Mouse (Mus musculus): ENCODE data around the gene Fam83c. TPM values are rescaled to one million over a fixed set of nuclear protein-coding genes. Genes with fewer than 3 reads are reported as not detected.

Gene Fam83c
- polyA plus RNA-seq, 1 experiment = not detected

DNA sequence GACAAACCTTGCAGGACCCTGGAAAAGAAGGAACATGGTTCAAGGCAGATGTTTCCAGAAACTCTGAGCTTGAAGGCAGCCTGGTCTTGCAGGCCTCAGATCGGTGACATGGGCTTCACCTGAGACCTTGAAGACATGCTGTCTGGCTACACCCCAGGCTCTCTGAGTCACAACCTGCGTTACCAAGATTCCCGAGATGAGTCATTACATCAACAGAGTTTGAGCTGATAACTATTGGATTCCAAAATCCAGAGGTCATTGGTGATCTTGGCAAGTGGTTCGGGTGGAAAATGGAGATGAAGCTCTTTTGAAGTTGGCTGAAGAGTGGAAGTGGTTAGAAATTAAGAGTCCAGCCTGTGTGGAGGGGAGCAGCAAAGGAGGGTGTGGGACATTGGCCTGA lies 25.0 kb downstream of the Fam83c start:
- TF ChIP-seq POLR2A (IDR thresholded peaks at IDR 0.05; ENCODE audit: insufficient read depth, low read depth, low read length) = no peak
- no peak for TF ChIP-seq CTCF (IDR thresholded peaks at IDR 0.05; ENCODE audit: insufficient read depth, low read depth, low read length)
- H3K4me1 ChIP-seq (ENCODE audit: control insufficient read depth, insufficient read depth, low read length) = peaks cover 7% of the 10 kb centered on the region
- H3K27ac ChIP-seq (ENCODE audit: insufficient read depth, low read depth, low read length) = no peak overlapping the region
- no peak overlapping the region for H3K4me3 ChIP-seq (ENCODE audit: insufficient read depth, low read depth, low read length)
- 61% methylated on average over 4 of the region's 4 CpGs for WGBS

DNA sequence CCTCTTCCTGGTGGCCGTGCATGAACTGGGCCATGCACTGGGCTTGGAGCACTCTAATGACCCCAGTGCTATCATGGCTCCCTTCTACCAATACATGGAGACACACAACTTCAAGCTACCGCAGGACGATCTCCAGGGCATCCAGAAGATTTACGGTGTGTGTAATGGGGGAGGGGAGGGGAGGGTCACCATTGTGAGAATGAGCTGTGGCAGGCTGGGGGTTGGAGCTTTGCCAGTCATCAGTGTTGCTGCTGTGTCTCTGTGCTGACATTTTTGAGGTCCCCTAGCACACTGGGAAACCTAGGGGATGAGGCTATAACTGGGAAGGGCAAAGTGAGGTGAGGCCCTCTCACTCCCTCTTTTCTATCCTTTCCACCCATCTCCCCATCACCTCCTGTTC lies 27.2 kb downstream of the Fam83c start:
- 75% methylated on average over 4 of the region's 4 CpGs for WGBS
- Histone ChIP-seq H3K4me3 (ENCODE audit: insufficient read depth, low read depth, low read length) (no peak overlapping the region), H3K27ac (ENCODE audit: insufficient read depth, low read depth, low read length) (no peak overlapping the region), H3K4me1 (ENCODE audit: control insufficient read depth, insufficient read depth, low read length) (peaks cover 7% of the 10 kb centered on the region)
- no peak for TF ChIP-seq CTCF (IDR thresholded peaks at IDR 0.05; ENCODE audit: insufficient read depth, low read depth, low read length)
- no peak for TF ChIP-seq POLR2A (IDR thresholded peaks at IDR 0.05; ENCODE audit: insufficient read depth, low read depth, low read length)

DNA sequence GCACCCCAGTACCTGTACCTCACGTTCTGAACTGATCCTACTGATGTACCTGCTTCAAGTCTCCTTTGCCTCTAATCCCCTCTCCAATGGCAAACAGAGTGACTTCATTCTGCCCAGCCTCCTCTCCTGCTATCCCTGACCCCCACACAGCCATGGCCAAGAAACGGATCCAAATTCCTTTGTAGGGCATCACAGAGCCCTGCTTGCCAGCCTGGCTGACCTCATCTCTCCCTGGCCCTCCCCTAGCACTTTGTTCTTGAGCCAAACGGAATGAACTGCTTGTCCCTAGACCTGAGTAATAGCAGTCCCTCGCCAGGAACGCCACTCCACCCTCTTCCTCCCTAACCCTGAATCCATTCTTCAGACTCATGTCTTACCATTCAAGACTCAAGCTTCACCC lies 28.1 kb downstream of the Fam83c start:
- no peak overlapping the region for H3K4me3 ChIP-seq (ENCODE audit: insufficient read depth, low read depth, low read length)
- WGBS = 49% methylated on average over 5 of the region's 5 CpGs
- peaks cover 7% of the 10 kb centered on the region for H3K4me1 ChIP-seq (ENCODE audit: control insufficient read depth, insufficient read depth, low read length)
- no peak overlapping the region for H3K27ac ChIP-seq (ENCODE audit: insufficient read depth, low read depth, low read length)
- TF ChIP-seq CTCF (IDR thresholded peaks at IDR 0.05; ENCODE audit: insufficient read depth, low read depth, low read length) (no peak), POLR2A (IDR thresholded peaks at IDR 0.05; ENCODE audit: insufficient read depth, low read depth, low read length) (no peak)

- H3K4me1 ChIP-seq (ENCODE audit: control insufficient read depth, insufficient read depth, low read length) = peaks cover 7% of the 10 kb centered on the region
- TF ChIP-seq CTCF (IDR thresholded peaks at IDR 0.05; ENCODE audit: insufficient read depth, low read depth, low read length) (no peak), POLR2A (IDR thresholded peaks at IDR 0.05; ENCODE audit: insufficient read depth, low read depth, low read length) (no peak)
- H3K4me3 ChIP-seq (ENCODE audit: insufficient read depth, low read depth, low read length) = no peak overlapping the region
- no peak overlapping the region for H3K27ac ChIP-seq (ENCODE audit: insufficient read depth, low read depth, low read length)
- WGBS = 85% methylated on average over 6 of the region's 6 CpGs
Observed at GRCm38 (mm10) chr2:155805925-155806255, 28.8 kb downstream of the Fam83c start.

DNA sequence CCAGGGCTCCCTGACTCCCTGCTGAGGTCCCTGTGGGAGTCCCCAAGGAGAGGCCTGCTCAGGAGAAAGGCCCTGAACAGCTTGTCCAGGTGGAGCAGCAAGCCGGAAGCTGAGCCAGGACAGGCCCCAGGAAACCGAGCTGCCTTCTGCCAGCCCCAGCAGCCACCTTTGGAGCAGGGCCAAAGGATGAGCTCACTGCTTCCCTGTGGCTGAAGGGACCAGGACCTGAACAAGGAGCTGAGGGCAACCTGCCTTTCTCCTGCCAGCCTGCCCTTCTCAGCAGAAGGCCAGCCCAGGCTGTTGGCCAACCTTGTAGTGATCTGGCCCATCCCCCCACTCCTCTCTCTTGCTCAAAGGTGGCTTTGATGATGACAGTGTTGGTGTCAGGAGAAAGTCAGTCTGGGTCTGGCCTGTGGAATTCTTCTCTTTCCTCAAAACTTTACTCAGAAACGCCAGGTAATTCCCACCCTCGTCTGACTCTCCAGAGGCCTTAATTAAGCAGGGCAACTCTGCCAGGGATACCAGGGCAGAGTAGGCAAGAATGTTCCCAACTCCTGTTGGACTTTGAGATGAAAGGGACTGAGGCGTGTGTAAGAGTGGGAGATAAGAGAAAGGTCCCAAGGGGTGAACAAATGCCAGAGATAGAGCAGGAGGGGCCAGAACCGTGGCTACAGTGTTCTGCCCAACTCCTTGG lies 29.3 kb downstream of the Fam83c start:
- Histone ChIP-seq H3K4me1 (ENCODE audit: control insufficient read depth, insufficient read depth, low read length) (peaks cover 7% of the 10 kb centered on the region), H3K27ac (ENCODE audit: insufficient read depth, low read depth, low read length) (no peak overlapping the region), H3K4me3 (ENCODE audit: insufficient read depth, low read depth, low read length) (no peak overlapping the region)
- 44% methylated on average over 6 of the region's 6 CpGs for WGBS
- TF ChIP-seq POLR2A (IDR thresholded peaks at IDR 0.05; ENCODE audit: insufficient read depth, low read depth, low read length) = no peak
- TF ChIP-seq CTCF (IDR thresholded peaks at IDR 0.05; ENCODE audit: insufficient read depth, low read depth, low read length) = no peak

DNA sequence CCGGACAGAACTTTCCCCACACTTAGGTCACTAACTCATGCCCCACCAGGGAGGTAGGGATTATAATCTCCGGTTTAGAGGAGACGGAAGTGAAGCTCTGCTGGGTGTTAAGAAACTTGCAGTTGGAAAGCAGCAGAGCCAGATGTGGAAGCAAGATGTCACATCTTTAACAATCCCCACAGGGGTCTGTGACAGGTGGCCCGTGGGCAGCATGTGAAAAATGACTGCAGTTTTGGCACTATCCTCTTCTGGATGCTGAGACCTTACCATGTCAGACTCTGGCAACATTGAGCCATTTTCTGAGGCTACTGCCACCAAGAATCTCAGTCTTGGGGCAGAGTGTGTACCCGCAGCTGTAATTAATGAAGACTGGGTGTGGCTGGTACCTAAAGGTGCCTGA lies 30.6 kb downstream of the Fam83c start:
- Histone ChIP-seq H3K4me3 (ENCODE audit: insufficient read depth, low read depth, low read length) (no peak overlapping the region), H3K27ac (ENCODE audit: insufficient read depth, low read depth, low read length) (no peak overlapping the region), H3K4me1 (ENCODE audit: control insufficient read depth, insufficient read depth, low read length) (peaks cover 7% of the 10 kb centered on the region)
- TF ChIP-seq CTCF (IDR thresholded peaks at IDR 0.05; ENCODE audit: insufficient read depth, low read depth, low read length) = no peak
- TF ChIP-seq POLR2A (IDR thresholded peaks at IDR 0.05; ENCODE audit: insufficient read depth, low read depth, low read length) = no peak
- 77% methylated on average over 5 of the region's 5 CpGs for WGBS

DNA sequence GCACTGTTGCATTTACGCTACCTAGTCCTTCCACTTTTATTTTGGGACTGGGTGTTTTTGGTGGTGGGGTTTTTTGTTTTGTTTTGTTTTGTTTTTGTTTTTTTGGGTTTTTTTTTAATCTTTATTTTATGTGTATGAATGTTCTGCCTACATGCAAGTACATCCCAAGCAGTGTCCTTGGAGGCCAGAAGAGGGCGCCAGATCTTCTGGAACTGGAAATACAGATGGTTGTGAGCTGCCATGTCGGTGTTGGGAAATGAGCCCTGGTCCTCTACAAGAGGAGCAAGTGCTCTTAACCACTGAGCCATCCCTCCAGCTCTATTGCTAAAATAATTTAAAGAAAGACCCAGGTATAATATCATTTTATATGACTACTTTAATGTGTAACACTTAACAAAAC lies 31.9 kb downstream of the Fam83c start:
- peaks cover 7% of the 10 kb centered on the region for H3K4me1 ChIP-seq (ENCODE audit: control insufficient read depth, insufficient read depth, low read length)
- 60% methylated on average over 3 of the region's 3 CpGs for WGBS

DNA sequence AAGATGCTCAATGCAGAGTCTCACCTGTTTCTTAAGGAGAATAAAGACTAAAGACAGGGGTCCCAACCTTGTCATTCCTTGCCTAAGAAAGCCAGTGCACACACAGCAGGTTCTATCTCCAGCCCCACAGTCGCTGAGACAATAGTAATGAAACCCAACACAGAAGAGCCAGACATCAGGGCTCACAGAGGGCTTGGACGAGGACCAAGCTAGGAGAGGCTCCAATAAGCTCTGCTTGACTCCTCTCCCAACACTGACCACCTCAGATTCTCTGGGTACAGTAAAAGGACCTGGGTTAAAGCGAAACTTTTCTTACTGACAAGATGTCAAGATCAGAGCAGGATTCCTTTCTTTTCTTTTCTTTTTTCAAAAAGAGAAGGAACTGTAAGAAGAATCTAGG lies 36.0 kb downstream of the Fam83c start:
- Histone ChIP-seq H3K4me1 (ENCODE audit: control insufficient read depth, insufficient read depth, low read length) (no peaks in the 10 kb centered on the region), H3K27ac (ENCODE audit: insufficient read depth, low read depth, low read length) (no peak overlapping the region), H3K4me3 (ENCODE audit: insufficient read depth, low read depth, low read length) (no peak overlapping the region)
- WGBS = 51% methylated on average over 3 of the region's 3 CpGs
- no peak for TF ChIP-seq CTCF (IDR thresholded peaks at IDR 0.05; ENCODE audit: insufficient read depth, low read depth, low read length)

More for the DNA sequence above, 31.9 kb downstream of the Fam83c start:
- H3K27ac ChIP-seq (ENCODE audit: insufficient read depth, low read depth, low read length) = no peak overlapping the region
- H3K4me3 ChIP-seq (ENCODE audit: insufficient read depth, low read depth, low read length) = no peak overlapping the region
- TF ChIP-seq POLR2A (IDR thresholded peaks at IDR 0.05; ENCODE audit: insufficient read depth, low read depth, low read length) (no peak), CTCF (IDR thresholded peaks at IDR 0.05; ENCODE audit: insufficient read depth, low read depth, low read length) (no peak)

- 88% methylated on average over 12 of the region's 12 CpGs for WGBS
- no peak overlapping the region for H3K4me3 ChIP-seq (ENCODE audit: insufficient read depth, low read depth, low read length)
- no peak overlapping the region for H3K27ac ChIP-seq (ENCODE audit: insufficient read depth, low read depth, low read length)
- TF ChIP-seq POLR2A (IDR thresholded peaks at IDR 0.05; ENCODE audit: insufficient read depth, low read depth, low read length) = no peak
- no peak for TF ChIP-seq CTCF (IDR thresholded peaks at IDR 0.05; ENCODE audit: insufficient read depth, low read depth, low read length)
- H3K4me1 ChIP-seq (ENCODE audit: control insufficient read depth, insufficient read depth, low read length) = peaks cover 6% of the 10 kb centered on the region; the same call in 1 of the 2 replicates
Observed at GRCm38 (mm10) chr2:155794674-155795445, 39.8 kb downstream of the Fam83c start.

Data from olfactory bulb, adult 2 months (tissue).